Mouse (Mus musculus): ENCODE data around the gene Atp1a1. TPM values are rescaled to one million over a fixed set of nuclear protein-coding genes. Genes with fewer than 3 reads are reported as not detected.
A peak's percentile ranks its signal among the peaks of the same experiment; 100 is the strongest.

Atp1a1 gene
- 273 and 288 TPM in 2 replicates for polyA plus RNA-seq (2012; rRNA removed)

DNA sequence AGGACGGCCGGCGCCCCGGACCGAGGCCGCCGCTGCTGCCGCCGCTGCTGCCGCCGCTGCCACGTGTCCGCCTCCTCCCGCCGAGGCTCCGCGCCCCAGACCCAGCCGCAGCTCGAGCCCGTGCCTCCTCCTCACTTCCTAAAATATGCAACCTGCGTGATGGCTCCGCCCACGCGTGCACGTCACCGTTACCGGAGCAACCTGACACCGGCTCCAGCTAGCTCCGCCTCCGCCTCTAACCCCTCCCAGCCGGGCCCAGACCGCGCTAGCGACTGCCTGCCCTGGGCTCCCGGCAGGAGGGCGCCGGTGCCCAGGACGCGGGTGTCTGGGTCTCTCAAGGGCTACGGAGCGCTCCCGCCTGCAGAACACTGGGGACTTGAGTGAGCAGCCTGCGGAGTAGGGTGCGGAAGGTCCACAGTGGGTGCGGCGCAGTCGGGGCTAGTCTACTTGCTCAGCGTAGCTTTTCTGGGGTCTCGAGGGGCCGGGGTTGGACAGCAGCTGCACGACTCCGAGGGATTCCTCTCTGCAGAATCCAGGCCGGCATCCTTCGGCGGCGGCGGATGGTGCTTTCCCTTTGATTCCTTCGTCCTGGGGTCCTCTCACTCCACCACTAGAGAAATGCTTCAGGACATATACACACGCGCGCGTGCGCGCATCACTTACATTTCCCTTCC, at the start of gene Atp1a1:
Gene Atp1a1, minus strand, starts transcription at position 135 of the 674 bp plus-strand sequence.
- peak within 1 kb of the TSS; percentile 90 for H3K27ac ChIP-seq (ENCODE audit: control insufficient read depth, insufficient read depth, low read length)
- WGBS: under 1% methylated on average over 64 of the region's 64 CpGs
- peak within 1 kb of the TSS; percentile 60 for H3K4me3 ChIP-seq (ENCODE audit: control insufficient read depth, insufficient read depth, low read length)
- peak; percentile 99 for DNase-seq
- H3K27me3 ChIP-seq (ENCODE audit: control insufficient read depth, insufficient read depth, low read length): no peaks in the 10 kb centered on the region
- no peaks in the 10 kb centered on the region for H3K36me3 ChIP-seq (ENCODE audit: control insufficient read depth, insufficient read depth, low read length)
- TF ChIP-seq POLR2A (IDR thresholded peaks at IDR 0.05; ENCODE audit: control insufficient read depth, extremely low read depth, insufficient read depth, low read length, poor library complexity) (peak; percentile 99), CTCF (IDR thresholded peaks at IDR 0.05; ENCODE audit: borderline replicate concordance, control insufficient read depth, extremely low read depth, insufficient read depth, low read length, poor library complexity) (peak; percentile 58; the same call in 1 of the 2 replicates)
- peaks cover 16% of the 10 kb centered on the region for H3K4me1 ChIP-seq (replicated peaks; ENCODE audit: control insufficient read depth, insufficient read depth, low read length)

- DNase-seq: no peak
- WGBS: 88% methylated on average over 7 of the region's 7 CpGs
- Histone ChIP-seq H3K4me1 (replicated peaks; ENCODE audit: control insufficient read depth, insufficient read depth, low read length) (peaks cover 12% of the 10 kb centered on the region), H3K36me3 (ENCODE audit: control insufficient read depth, insufficient read depth, low read length) (no peaks in the 10 kb centered on the region), H3K27ac (ENCODE audit: control insufficient read depth, insufficient read depth, low read length) (no peak overlapping the region), H3K27me3 (ENCODE audit: control insufficient read depth, insufficient read depth, low read length) (no peaks in the 10 kb centered on the region), H3K4me3 (ENCODE audit: control insufficient read depth, insufficient read depth, low read length) (no peak overlapping the region)
- TF ChIP-seq CTCF (IDR thresholded peaks at IDR 0.05; ENCODE audit: borderline replicate concordance, control insufficient read depth, extremely low read depth, insufficient read depth, low read length, poor library complexity) (no peak), POLR2A (IDR thresholded peaks at IDR 0.05; ENCODE audit: control insufficient read depth, extremely low read depth, insufficient read depth, low read length, poor library complexity) (no peak)
Observed at GRCm38 (mm10) chr3:101653446-101653845, 49.0 kb upstream of the Atp1a1 start.

DNA sequence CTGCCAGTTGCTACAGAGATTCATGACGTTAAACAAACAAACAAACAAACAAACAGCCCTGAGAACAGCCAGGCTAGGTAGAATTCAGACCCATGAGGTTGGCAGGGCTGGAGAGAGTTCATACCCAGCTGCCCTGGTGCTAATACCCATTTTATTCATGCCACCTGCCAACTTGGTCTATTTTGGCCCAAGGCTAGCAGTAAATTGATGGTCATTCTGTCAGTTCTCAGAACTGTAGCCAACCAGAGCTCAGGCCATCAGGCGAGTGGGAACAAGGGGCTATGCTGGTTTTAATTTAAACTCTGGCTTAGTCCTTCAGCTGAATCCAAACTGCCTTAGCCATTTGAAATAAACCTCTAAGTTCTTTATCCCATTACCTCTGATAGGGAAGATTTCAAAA, 48.5 kb upstream of the Atp1a1 start:
- H3K36me3 ChIP-seq (ENCODE audit: control insufficient read depth, insufficient read depth, low read length): no peaks in the 10 kb centered on the region
- 94% methylated on average over 2 of the region's 2 CpGs for WGBS
- H3K4me1 ChIP-seq (replicated peaks; ENCODE audit: control insufficient read depth, insufficient read depth, low read length): peaks cover 16% of the 10 kb centered on the region
- H3K4me3 ChIP-seq (ENCODE audit: control insufficient read depth, insufficient read depth, low read length): no peak overlapping the region
- no peak overlapping the region for H3K27ac ChIP-seq (ENCODE audit: control insufficient read depth, insufficient read depth, low read length)
- TF ChIP-seq POLR2A (IDR thresholded peaks at IDR 0.05; ENCODE audit: control insufficient read depth, extremely low read depth, insufficient read depth, low read length, poor library complexity) (no peak), CTCF (IDR thresholded peaks at IDR 0.05; ENCODE audit: borderline replicate concordance, control insufficient read depth, extremely low read depth, insufficient read depth, low read length, poor library complexity) (no peak)
- no peaks in the 10 kb centered on the region for H3K27me3 ChIP-seq (ENCODE audit: control insufficient read depth, insufficient read depth, low read length)
- DNase-seq: no peak

- H3K4me1 ChIP-seq (replicated peaks; ENCODE audit: control insufficient read depth, insufficient read depth, low read length): peaks cover 20% of the 10 kb centered on the region
- 19% methylated on average over 2 of the region's 2 CpGs for WGBS
- no peaks in the 10 kb centered on the region for H3K27me3 ChIP-seq (ENCODE audit: control insufficient read depth, insufficient read depth, low read length)
- TF ChIP-seq CTCF (IDR thresholded peaks at IDR 0.05; ENCODE audit: borderline replicate concordance, control insufficient read depth, extremely low read depth, insufficient read depth, low read length, poor library complexity): no peak
- TF ChIP-seq POLR2A (IDR thresholded peaks at IDR 0.05; ENCODE audit: control insufficient read depth, extremely low read depth, insufficient read depth, low read length, poor library complexity): no peak
- DNase-seq: no peak
- H3K27ac ChIP-seq (ENCODE audit: control insufficient read depth, insufficient read depth, low read length): no peak overlapping the region
- H3K4me3 ChIP-seq (ENCODE audit: control insufficient read depth, insufficient read depth, low read length): no peak overlapping the region
- no peaks in the 10 kb centered on the region for H3K36me3 ChIP-seq (ENCODE audit: control insufficient read depth, insufficient read depth, low read length)
Observed at GRCm38 (mm10) chr3:101650328-101650727, 45.8 kb upstream of the Atp1a1 start.

DNA sequence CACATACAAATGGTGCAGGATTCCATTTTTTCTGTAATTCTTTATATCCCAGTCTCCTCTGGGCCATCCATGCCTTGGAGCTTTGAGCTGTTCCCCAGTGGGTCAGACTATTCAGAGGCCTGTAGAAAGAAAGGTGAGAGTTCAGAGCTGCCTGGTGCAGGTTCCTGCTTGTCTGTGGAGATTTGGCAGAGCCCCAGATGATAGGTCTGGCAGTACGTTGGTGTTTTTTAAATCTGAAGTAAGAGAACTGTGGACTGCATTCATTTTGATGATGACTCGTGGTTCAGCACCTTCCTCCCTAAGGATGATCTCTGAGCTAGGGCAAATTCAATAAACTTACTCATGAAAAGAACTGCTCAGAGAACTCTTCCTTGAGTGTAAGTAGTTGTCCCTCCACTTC, 44.8 kb upstream of the Atp1a1 start:
- Histone ChIP-seq H3K4me1 (replicated peaks; ENCODE audit: control insufficient read depth, insufficient read depth, low read length) (peaks cover 20% of the 10 kb centered on the region), H3K27ac (ENCODE audit: control insufficient read depth, insufficient read depth, low read length) (no peak overlapping the region), H3K36me3 (ENCODE audit: control insufficient read depth, insufficient read depth, low read length) (no peaks in the 10 kb centered on the region), H3K27me3 (ENCODE audit: control insufficient read depth, insufficient read depth, low read length) (no peaks in the 10 kb centered on the region), H3K4me3 (ENCODE audit: control insufficient read depth, insufficient read depth, low read length) (no peak overlapping the region)
- TF ChIP-seq POLR2A (IDR thresholded peaks at IDR 0.05; ENCODE audit: control insufficient read depth, extremely low read depth, insufficient read depth, low read length, poor library complexity) (no peak), CTCF (IDR thresholded peaks at IDR 0.05; ENCODE audit: borderline replicate concordance, control insufficient read depth, extremely low read depth, insufficient read depth, low read length, poor library complexity) (no peak)
- 51% methylated on average over 2 of the region's 2 CpGs for WGBS
- DNase-seq: no peak

DNA sequence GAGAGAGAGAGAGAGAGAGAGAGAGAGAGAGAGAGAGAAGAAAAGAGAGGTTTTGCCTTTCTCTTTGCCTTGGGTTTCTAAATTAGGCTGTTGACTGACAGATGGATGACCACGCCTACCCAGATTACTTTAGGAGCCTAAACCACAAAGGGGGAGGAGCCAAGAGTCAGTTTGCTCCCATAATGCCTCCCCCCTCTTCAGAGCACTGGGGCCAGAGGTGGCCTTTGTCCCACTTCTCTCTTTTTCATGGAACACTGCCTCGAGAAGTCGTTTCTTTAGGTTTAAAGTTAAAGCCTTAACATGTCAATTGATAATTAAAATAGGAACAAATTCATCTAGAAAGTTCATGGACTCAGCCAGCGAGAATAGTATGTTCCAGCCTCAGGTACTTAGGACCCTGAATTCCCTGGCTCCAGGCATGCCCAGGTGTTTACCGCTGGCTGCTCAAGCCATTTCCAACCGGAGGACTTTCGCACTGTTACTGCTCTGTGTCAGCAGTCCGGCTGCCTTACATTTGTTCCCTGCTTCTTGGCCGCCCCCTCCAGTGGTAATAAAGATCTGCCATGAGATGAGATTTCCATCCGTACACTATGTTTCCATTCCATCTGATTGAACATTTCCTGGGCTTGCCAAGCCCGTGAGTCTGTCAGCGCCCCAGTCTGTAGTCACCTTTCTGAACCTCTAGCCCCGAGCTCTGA, 43.8 kb upstream of the Atp1a1 start:
- H3K27ac ChIP-seq (ENCODE audit: control insufficient read depth, insufficient read depth, low read length): no peak overlapping the region
- TF ChIP-seq POLR2A (IDR thresholded peaks at IDR 0.05; ENCODE audit: control insufficient read depth, extremely low read depth, insufficient read depth, low read length, poor library complexity): no peak
- TF ChIP-seq CTCF (IDR thresholded peaks at IDR 0.05; ENCODE audit: borderline replicate concordance, control insufficient read depth, extremely low read depth, insufficient read depth, low read length, poor library complexity): no peak
- DNase-seq: no peak
- 78% methylated on average over 13 of the region's 13 CpGs for WGBS
- no peak overlapping the region for H3K4me3 ChIP-seq (ENCODE audit: control insufficient read depth, insufficient read depth, low read length)
- peaks cover 20% of the 10 kb centered on the region for H3K4me1 ChIP-seq (replicated peaks; ENCODE audit: control insufficient read depth, insufficient read depth, low read length)
- no peaks in the 10 kb centered on the region for H3K27me3 ChIP-seq (ENCODE audit: control insufficient read depth, insufficient read depth, low read length)
- H3K36me3 ChIP-seq (ENCODE audit: control insufficient read depth, insufficient read depth, low read length): no peaks in the 10 kb centered on the region

All from thymus, adult 2 months (tissue).